Mouse (Mus musculus): ENCODE measurements around the gene Tnf.

DNA sequence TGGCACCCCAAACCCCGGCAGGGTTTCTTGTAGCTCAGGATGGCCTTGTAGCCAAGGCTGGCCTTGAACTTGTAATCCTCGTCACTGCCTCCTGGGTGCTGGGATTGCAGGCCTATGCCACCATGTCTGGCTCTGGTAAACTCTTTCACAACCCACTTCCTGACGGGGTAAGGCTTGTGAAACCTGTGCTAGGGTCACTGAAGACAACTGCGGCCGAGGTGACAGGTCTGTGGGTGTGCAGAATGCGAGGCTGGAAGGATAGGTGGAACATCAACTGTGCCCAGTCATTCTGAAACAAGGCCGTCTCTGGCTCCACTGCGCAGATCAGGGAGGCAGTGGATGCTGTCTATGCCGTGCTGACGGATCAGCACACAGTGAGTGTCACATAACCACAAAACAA, 29.2 kb upstream of the Tnf start:
- no peak for TF ChIP-seq CTCF (IDR thresholded peaks at IDR 0.05; ENCODE audit: low read depth)
- TF ChIP-seq EP300 (optimal IDR thresholded peaks at IDR 0.05), result no peak
